Mouse (Mus musculus): ENCODE measurements around the gene Mllt6.

DNA sequence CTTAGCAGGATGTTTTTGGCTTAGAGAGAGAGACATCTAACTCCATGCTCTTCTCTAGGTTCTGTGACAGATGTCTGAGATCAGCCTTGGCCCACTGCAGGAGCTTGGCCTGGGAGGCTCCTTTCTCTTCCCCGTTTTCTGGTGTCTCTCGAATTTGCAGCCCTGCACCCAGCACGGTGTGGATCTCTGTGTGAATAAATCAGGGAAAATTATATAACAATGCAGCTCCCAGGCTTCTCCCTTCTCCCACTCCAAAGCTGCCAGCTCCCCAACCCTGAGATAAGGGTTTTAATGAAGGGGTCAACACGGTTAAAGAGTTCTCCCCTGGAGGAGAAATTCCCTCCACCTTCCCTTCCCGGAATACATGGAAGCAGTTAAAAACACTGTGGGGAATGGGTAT is 31.7 kb upstream of the Mllt6 start:
- TF ChIP-seq CTCF (IDR thresholded peaks at IDR 0.05; ENCODE audit: low read depth) (no peak), EP300 (IDR thresholded peaks at IDR 0.05; ENCODE audit: low read depth) (no peak)

All from liver, embryonic 14.5 days (tissue).